Mouse (Mus musculus): ENCODE data around the gene Gnptab.

Gene Gnptab

GRCm38 (mm10) chr10:88380002-88380401 is 1.1 kb downstream of the Gnptab start:
- peak; percentile 31 for DNase-seq

GRCm38 (mm10) chr10:88380430-88381060 is 1.6 kb downstream of the Gnptab start:
- no peak for DNase-seq

DNA sequence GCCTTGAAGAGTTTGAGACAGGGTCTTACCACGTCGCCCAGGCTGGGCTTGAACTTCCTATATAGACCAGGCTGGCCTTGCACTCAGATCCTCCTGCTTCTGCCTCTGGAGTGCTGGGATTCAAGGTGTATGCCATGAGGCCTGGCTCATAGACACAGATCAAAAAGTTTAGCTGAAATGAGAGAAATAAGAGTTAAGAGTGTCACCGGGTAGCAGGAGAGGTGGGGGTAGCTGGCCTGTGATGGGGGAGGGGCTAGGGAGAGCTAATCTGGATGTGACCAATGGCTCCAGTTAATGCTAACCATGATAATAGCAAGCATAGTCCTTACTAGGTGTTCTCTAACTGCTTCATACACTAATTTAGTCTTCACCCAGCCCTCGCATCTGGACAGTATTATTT is 2.4 kb downstream of the Gnptab start:
- DNase-seq, result no peak

DNA sequence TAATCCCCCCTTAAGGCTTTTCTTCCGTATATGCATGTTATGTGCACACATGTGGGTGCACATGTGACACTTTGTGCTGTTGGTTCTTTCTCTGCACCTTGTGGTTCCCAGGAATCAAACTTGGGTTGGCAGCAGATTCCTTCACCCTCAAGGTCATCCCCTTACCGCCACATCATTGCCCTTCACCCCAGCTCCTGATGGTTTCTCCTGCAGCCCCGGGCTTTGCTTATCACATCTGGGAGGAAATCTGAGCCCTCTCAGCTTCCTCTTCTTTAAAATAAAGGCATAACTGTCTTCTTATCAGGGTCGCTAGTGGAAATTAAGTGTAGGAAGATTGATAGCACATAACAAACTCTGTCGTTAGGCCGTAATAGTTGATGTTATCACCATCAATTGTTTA is 3.1 kb downstream of the Gnptab start:
- DNase-seq, result no peak

DNA sequence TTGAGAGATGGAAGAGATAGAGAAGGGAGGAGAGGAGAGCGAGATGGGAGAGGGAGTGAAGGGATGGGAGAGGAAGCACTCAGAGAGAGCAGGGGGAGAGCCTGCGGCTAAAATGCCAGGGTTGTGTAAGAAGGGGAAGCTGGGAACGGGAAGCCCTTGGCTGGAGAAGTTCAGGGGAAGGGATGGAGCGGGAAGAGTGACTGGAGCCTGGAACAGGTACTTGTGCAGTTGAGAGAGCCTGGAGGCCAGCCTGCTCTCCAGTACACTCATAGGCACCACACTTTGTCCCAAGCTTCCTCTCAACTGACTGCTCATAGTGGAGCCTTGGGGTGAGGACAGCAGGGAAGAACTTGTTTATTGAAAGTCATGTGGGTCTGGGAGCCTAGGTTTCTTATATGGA is 4.5 kb downstream of the Gnptab start:
- no peak for DNase-seq

GRCm38 (mm10) chr10:88384081-88384480 is 5.1 kb downstream of the Gnptab start:
- DNase-seq, result no peak

- no peak for DNase-seq
Measured at GRCm38 (mm10) chr10:88385290-88385689, 6.4 kb downstream of the Gnptab start.

GRCm38 (mm10) chr10:88385758-88386157 is 6.8 kb downstream of the Gnptab start:
- no peak for DNase-seq

GRCm38 (mm10) chr10:88386251-88386650 is 7.3 kb downstream of the Gnptab start:
- DNase-seq, result no peak

- no peak for DNase-seq
Measured at GRCm38 (mm10) chr10:88389576-88389975, 10.6 kb downstream of the Gnptab start.

DNA sequence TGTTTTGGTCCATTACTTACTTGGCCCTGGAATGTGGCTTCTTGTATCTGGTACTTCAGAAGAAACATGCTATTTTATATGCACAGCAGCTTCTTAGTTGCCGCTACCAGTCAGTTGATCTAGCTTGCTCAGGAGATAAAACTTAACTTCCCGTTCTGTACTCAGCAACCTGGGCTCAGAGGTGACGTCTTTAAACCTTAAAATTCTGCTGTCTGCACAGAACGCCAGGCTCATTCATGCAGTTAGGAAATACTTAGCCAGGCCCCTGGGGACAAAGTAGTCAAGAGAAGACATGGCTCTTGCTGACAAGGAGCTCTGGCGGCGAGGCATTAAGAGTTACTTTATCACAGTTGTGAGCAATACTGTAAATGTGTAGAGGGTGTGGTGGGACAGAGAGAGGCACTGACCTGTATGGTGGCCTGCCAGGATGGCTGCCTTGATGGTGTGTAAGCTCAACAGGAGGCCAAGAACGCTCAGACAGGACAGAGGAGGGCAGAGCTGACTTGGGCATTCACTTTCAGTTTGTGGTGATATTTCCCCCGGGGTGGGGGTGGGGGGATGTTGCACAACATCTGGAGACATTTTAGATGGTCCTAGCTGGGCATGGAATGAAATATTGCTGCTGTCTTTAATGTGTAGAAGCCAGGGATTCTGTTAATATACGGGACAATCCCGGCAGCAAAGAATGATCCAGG is 11.3 kb downstream of the Gnptab start:
- no peak for DNase-seq

GRCm38 (mm10) chr10:88391495-88391894 is 12.6 kb downstream of the Gnptab start:
- no peak for DNase-seq

DNA sequence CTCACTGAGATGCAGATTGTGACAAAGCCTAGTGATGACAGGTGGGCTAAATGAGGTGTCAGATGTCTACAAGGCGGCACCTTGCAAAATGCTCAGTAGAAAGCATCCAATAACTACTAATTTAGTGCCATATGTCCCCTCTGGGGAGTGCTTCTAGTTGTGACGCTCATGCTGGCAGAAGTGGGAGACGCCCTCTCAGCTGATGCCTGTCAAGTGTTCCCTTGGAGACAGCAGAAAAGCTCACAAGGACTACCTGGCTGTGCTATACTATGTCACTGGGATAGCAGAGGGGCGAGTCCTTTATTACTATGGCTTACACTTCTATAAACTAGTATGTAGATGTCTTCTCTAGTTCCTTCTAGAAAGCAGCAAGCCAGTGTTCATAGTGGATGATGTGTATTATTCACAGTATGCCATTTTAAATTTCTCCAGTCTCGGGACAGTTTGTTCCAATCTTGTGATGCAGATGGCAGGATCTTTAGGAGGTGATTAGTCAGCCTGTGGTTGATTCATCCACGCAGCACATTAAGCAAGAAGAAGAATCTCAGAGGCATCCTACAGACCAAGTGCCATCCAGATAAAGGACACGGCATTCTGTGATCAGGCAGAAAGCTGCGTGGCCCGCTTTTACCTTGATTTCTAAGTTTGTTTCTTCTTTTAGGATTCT is 13.4 kb downstream of the Gnptab start:
- peak; percentile 35 for DNase-seq

GRCm38 (mm10) chr10:88398668-88399243 is 19.8 kb downstream of the Gnptab start:
- DNase-seq, result no peak

DNA sequence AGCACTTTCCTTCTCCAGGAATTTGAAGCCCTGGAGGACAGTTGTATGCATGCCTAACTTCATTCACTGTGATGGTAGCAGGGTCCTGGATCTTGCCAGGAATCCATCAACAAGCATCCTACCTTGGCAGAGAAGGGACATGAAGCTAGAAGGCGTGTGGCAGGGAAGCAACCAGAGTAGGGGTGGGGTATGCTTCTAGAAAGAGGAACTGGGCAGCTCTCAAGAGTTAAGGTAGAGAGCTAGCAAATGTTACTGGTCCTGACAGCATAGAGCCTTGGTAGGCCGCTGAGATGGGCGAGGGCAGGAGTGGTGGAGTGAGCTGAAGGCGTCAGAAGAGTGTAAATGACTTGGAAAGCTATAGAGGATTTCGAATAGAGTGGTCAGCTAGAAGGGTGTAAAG is 20.3 kb downstream of the Gnptab start:
- DNase-seq, result no peak

DNA sequence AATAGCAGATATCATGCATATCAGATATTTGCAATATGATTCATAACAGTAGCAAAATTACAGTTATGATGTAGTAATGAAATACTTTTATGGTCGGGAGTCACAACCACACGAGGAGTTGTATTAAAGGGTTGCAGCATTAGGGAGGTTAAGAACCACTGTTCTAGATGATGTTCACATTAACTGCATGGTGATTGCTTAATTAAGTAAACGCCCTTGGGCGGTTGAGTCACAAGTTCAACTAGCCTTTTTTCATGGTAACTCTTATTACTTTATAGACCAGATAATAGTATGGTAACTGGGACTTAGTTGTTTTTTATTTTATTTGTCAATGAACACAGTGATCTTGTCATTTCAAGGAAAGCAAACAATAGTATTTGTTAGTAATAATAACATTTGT is 24.1 kb downstream of the Gnptab start:
- no peak for DNase-seq

- no peak for DNase-seq
Measured at GRCm38 (mm10) chr10:88404220-88404619, 25.3 kb downstream of the Gnptab start.

GRCm38 (mm10) chr10:88405812-88406211 is 26.9 kb downstream of the Gnptab start:
- no peak for DNase-seq

DNA sequence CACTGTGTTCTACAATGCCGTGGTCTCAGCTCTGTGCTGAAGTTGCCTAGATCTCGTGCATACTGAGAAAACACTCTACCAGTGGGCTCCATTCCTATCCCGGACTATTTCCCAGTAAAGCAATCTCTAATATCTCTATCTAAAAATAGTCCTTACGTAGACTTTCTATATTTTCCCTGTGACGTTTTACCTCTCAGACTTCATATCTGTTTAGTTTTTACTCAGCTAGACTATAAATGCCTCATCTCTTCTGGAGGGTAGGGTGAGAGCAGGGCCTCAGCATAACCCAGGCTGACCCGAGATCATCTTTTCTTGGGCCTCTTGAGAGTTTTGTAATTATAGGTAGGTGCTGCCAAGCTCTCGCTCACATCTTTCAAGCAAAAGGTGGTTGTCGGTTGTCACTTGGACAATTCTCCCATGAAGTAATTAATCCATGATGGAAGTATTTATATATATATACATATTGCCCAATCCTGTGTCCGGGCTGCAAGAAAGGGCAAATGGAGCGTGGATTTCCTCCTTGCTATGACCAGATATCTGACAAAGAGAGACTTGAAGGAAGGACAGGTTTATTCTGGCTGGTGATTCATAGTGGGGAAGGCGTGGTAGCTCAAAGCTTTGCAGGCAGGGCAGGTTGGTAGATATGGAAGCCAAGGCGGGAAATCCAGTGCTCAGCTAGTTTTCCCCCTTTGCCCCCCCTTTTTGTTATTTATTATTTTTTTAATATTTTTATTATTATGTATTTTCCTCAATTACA is 29.1 kb downstream of the Gnptab start:
- no peak for DNase-seq

DNA sequence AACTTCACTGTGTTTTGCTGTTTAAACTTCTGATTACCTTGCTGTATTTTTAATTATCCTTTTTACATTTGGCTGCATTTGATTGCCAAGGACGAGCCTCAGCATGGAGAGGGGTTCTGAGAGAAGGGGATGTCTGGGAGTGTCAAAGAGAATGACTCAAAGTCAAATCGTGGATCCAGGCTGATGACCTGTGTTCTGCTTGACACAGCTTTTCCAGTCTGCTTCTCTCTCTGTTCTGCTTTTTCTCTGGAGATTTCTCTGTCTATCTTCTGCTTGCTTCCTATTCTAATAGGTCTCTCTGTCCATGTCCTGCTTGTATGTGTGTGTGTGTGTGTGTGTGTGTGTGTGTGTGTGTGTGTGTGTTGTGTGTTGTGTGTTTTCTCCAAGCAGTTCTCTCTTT is 30.8 kb downstream of the Gnptab start:
- DNase-seq, result no peak

DNA sequence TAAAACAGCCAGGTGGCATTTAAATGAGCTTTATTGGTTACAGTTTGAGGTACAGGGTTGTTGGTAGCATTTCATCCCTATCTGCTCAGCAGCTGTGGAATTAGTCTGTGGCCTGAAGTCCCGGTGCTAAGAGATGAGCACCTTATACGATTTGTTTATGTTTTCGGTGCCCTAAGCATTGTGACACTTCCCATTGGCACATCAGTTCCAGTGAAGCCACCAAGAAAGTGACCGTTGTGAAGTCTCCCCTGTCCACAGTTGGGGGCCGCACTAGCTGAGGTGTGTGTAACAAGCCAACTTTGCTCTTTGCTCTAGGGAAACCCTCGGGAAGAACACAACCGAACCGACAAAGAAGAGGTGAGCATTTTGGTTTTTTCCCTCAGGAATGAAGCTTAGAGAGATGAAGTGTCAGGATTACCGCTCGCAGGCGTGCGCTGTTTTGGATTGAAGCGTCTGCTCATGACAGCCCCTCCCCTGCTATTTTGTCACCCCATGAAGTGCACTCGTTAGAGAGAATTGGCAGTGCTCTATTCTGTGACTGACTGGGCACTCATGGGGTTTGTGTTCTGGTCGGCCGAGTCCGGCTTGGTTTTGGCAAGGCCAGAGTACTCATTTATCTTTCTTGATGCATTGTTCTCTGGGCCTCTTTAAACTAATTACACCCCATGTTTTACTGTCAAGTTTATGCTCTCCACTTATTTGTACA is 33.5 kb downstream of the Gnptab start:
- no peak for DNase-seq

GRCm38 (mm10) chr10:88417686-88418085 is 38.8 kb downstream of the Gnptab start:
- no peak for DNase-seq

GRCm38 (mm10) chr10:88420141-88420541 is 41.2 kb downstream of the Gnptab start:
- no peak for DNase-seq

All from right cerebral cortex, postnatal 25 days (tissue).